Mouse (Mus musculus) cerebellum, adult 11-12 months (tissue): ENCODE results near the gene Adamts16.

Experiments used
- DNase-seq: peaks from one replicate; pipeline ENCODE4 v3.0.0; 2022

Gene Adamts16

GRCm38 (mm10) chr13:70831041-70831440, 10.6 kb downstream of the Adamts16 start:
- no peak for DNase-seq

GRCm38 (mm10) chr13:70827507-70827906, 14.1 kb downstream of the Adamts16 start:
- no peak for DNase-seq

GRCm38 (mm10) chr13:70825265-70825664, 16.3 kb downstream of the Adamts16 start:
- DNase-seq, result no peak

- no peak for DNase-seq
Measured at GRCm38 (mm10) chr13:70823757-70824156, 17.9 kb downstream of the Adamts16 start.

- DNase-seq, result no peak
Measured at GRCm38 (mm10) chr13:70818982-70819381, 22.6 kb downstream of the Adamts16 start.

- DNase-seq, result no peak
Measured at GRCm38 (mm10) chr13:70814423-70814822, 27.2 kb downstream of the Adamts16 start.

GRCm38 (mm10) chr13:70805506-70805905, 36.1 kb downstream of the Adamts16 start:
- no peak for DNase-seq

GRCm38 (mm10) chr13:70802849-70803248, 38.8 kb downstream of the Adamts16 start:
- no peak for DNase-seq

GRCm38 (mm10) chr13:70799322-70799721, 42.3 kb downstream of the Adamts16 start:
- no peak for DNase-seq

- DNase-seq, result no peak
Measured at GRCm38 (mm10) chr13:70798396-70798795, 43.2 kb downstream of the Adamts16 start.

GRCm38 (mm10) chr13:70794074-70794572, 47.5 kb downstream of the Adamts16 start:
- DNase-seq, result no peak

- no peak for DNase-seq
Measured at GRCm38 (mm10) chr13:70793660-70794059, 48.0 kb downstream of the Adamts16 start.

GRCm38 (mm10) chr13:70792950-70793349, 48.7 kb downstream of the Adamts16 start:
- DNase-seq, result no peak

GRCm38 (mm10) chr13:70789806-70790205, 51.8 kb downstream of the Adamts16 start:
- no peak for DNase-seq

- peak; percentile 69 for DNase-seq
Measured at GRCm38 (mm10) chr13:70789022-70789421, 52.6 kb downstream of the Adamts16 start.

GRCm38 (mm10) chr13:70785078-70785477, 56.5 kb downstream of the Adamts16 start:
- DNase-seq, result no peak

GRCm38 (mm10) chr13:70784126-70784525, 57.5 kb downstream of the Adamts16 start:
- DNase-seq, result peak; percentile 28

GRCm38 (mm10) chr13:70779781-70780180, 61.8 kb downstream of the Adamts16 start:
- no peak for DNase-seq

GRCm38 (mm10) chr13:70778872-70779554, 62.6 kb downstream of the Adamts16 start:
- DNase-seq, result no peak

- no peak for DNase-seq
Measured at GRCm38 (mm10) chr13:70771100-70771499, 70.5 kb downstream of the Adamts16 start.

- no peak for DNase-seq
Measured at GRCm38 (mm10) chr13:70769156-70769555, 72.5 kb downstream of the Adamts16 start.

- no peak for DNase-seq
Measured at GRCm38 (mm10) chr13:70767462-70767861, 74.1 kb downstream of the Adamts16 start.

GRCm38 (mm10) chr13:70764682-70765081, 76.9 kb downstream of the Adamts16 start:
- no peak for DNase-seq

- DNase-seq, result no peak
Measured at GRCm38 (mm10) chr13:70762586-70762985, 79.0 kb downstream of the Adamts16 start.

- no peak for DNase-seq
Measured at GRCm38 (mm10) chr13:70761312-70761711, 80.3 kb downstream of the Adamts16 start.
